Mouse (Mus musculus) Muller cell, postnatal 12 days (primary cell): Measurements from ENCODE around the gene Gale.
"Not testable (repeated sequence)": the region's sequence is repeated elsewhere in the genome, so short reads cannot be mapped to it uniquely, and the experiment has no call there.

ENCODE experiments used
- DNase-seq: peaks from one replicate; pipeline ENCODE4 v3.0.0-alpha.2; 2015; ENCODE audit errors: inconsistent ontology term

Gale gene

DNA sequence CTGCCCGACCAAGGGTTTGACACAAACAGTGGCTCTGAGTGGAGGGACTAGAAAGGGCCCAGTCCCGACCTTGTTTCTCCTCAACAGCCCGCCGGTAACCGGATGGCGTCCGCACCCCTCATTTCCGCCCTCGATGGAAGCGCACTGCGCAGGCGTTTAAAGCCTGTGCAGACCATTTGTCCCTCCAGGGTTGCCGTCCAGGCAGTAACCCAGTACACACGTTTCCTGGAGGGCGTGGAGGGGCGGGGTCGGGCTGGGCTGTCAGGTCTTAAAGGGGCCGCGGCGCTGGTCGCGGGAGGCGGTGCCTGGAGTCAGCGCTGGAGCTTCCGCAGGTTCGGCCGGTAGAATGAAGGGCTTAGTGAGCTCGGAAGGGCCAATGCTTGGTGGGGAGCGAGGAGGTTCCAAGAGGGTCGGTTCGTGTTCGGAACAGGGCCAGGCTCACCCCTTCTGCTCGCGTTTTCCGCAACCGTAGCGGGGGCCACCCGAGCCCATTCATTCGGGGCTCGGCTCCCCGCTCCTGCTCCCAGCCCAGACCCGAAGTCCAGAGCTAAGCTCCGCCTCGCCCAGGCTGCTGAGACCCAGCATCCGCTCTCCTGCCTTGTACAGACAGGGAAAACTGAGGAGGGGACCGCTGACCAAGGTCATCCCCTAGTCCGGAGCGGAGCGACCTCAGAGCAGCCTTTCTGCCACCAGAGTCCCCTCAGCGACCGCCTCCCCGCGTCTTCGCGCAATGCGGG, at the start of gene Gale:
Gale (plus strand) TSS at position 271 of the 737 bp plus-strand sequence.
- DNase-seq = peak; percentile 98

DNA sequence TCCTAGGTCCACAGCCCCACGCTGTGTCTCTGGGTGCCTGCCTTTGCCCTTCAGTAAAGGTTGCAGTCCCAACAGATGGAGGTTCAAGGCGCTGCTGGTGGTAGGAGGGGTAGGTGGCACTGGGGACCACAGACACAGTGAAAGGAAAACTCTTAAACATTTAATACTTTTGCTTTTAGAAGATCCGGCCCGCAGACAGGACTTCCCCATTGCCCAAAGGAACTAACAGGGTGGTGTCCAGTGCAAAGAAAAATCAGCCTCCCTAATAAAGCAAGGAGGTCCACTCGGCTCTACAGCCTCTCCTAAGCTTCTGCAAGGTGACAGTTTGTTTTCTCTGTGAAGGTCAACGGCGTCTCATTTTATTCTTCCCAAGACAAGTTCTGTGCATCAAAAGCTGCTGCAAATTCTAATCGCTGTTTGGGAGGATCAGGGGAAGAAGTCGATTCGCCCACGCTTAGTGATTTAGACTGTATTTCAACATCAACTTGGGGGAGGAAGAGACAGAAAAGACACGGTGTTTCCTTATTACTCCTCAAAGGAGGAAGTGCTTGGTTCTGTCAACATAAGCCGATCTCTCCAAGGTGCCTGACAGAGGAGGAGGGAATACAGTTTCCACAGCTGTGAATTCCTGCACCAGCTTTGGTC, 44.8 kb upstream of the Gale start:
- DNase-seq = no peak

DNA sequence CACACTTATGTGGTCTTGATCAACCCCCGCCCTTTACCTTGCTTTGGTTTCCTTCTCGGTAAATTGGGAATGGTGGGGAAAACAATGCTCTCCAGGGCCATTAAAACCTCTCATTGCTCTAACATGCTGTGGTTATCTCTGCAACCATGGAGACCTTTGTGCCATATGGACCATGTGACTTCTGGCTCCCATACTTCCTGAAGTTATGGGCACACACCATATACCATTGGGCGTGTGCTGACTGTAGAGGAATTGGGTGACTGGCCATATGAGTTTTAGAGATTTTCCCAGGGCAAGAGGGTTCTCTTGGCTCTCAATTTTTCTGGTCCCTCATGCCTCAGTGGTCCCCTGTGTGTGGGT, 44.3 kb upstream of the Gale start:
- DNase-seq = no peak

DNA sequence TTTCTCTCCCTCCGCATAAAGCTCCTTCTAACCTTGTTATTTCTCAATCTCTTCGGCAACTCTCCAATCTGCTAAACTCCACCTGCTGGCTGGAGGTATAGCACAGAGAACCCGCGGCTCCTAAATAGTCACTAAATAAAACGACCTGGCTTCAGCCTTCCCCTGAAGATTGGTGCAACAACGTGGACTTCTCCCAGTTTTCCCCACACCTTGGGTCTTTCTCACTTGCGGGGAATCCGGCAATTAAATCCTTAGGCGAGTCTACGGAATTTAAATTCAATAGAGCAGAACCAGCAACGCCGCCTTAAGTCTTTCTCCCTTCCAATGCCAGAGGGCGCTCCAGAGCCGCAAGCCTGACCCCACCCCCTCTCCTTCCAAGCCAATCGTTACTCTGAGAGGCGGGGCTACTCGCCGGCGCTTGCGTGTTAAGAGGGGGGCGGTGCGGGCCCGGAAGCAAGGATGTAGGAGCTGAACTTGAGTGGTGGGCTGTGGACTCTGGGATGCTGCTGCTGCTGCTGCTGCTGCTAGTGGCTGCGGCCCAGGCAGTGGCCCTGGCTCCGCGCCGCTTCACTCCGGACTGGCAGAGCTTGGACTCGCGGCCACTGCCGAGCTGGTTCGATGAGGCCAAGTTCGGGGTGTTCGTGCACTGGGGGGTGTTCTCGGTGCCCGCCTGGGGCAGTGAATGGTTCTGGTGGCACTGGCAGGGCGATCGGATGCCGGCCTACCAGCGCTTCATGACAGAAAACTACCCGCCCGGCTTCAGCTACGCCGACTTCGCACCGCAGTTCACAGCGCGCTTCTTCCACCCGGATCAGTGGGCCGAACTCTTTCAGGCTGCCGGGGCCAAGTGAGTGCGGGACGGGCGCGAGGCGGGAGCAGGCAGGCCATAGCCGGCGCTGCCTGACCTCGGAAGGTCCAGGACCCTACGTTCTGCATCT, 43.0 kb upstream of the Gale start, which contains the start of gene Fuca1:
Fuca1 (plus strand) TSS at position 432 of the 938 bp plus-strand sequence.
- DNase-seq = peak; percentile 98

DNA sequence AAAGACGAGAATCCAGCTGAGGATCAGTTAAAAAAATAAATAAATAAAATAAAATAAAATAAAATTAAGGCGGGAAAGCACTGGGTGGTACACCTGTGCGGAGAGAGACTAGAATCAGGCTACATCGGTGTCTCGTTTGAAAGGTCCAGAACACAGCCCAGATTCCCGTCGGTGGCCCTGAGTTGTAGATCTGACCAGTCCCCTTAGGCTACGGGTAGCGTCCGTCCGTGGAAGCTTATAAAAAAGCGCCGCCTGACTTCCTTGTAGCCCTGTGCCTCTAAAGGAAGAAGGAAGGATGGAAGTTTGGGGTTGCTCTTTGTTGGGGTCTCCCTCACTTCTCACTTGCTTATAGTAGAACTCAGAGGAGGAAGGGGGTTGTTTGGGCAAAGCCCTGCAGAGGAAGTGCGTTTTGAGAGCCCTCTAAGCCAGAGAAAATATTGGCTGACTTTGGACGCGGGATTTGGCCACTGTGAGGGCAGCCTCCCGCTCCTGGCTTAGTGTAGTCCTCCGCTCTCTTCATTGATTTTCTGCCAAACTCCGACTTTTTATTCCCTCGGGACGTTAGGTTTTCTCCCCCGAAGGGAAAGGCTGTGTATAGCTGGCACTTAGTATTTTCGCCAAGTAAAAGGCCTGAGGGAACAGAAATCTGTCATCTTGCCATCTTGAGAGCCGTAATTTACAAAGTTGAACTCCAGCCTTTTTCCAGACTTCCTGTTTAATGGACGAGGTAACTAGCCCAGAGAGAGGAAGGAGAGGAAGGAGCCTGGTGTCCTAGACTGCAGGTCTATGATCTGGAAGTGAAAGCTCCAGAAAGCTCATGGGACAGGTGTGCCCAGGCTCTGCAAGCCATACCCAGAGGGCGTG, 42.0 kb upstream of the Gale start:
- DNase-seq = peak; percentile 43

DNA sequence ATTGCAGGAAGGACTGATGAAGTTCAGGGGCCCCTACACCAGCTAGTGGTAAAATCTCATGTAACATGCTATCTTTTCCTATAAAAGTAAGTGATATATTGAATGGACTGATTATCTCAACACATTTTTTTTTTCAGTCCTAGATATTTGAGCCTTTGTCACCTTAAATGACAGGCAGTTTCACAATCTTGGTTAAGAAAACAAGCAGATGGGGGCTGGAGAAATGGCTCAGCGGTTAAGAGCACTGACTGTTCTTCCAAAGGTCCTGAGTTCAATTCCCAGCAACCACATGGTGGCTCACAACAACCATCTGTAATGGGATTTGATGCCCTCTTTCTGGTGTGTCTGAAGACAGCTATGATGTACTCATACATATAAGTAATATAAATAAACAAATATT, 41.3 kb upstream of the Gale start:
- no peak for DNase-seq

DNA sequence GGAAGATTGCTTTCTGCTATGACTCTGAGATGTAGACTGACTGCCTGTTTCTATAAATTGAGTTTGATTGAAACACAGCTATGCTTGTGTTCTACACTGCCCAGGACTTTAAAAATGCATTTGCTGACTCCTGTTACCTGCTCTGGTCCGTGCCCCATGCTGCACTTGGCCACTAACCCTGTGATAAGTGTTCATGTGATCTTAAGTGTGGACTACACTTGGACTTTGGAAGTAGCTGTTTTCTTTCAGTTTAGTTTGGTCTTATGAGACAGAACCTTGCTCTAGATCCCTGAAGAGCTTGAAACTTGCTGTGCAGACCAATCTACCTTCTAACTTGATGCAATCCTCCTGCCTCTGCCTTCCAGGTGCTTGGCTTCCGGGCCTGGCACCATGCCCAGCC, 39.1 kb upstream of the Gale start:
- DNase-seq = no peak

DNA sequence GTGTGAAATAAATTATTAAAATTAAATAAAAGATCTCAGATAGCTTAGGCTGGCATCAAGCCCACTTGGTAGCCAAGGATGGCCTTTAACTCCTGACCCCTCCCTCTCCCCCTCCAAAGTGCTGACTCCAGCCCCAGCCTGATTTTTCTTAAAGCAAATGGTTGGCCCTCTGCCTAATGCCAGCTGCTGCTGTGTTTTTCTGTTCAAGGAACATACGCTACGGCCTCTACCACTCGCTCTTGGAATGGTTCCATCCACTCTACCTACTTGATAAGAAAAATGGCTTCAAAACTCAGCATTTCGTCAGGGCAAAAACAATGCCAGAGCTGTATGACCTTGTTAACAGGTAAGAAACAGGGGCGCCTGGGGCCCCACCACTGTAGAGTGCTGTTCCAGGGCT, 38.2 kb upstream of the Gale start:
- no peak for DNase-seq

DNA sequence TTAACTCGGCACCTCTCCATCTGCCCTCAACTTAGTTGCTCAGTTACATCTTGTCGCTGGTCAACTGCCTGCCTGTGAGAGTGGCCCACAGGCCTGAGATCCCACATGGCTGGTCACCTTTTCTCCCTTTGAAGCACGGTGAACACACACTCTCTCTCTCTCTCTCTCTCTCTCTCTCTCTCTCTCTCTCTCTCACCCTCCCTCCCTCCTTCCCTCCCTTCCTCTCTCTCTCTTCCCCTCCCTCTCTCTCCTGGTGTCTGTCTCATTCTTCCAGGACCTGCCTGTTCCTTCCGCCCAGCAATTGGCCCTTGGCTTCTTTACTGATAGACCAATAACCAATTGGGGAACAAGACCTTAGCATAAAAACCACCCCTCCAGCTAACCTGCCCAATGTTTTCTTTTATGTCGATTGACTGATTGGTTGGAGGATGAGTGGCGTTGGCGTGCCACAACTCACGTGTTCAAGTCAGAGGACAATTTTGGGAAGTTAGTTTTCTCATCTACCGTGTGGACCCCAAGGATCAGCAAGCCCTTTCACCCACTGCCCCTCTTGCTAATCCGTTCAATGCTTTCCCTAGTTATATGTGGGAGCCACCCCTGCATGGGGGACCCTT, 37.2 kb upstream of the Gale start:
- DNase-seq = no peak

DNA sequence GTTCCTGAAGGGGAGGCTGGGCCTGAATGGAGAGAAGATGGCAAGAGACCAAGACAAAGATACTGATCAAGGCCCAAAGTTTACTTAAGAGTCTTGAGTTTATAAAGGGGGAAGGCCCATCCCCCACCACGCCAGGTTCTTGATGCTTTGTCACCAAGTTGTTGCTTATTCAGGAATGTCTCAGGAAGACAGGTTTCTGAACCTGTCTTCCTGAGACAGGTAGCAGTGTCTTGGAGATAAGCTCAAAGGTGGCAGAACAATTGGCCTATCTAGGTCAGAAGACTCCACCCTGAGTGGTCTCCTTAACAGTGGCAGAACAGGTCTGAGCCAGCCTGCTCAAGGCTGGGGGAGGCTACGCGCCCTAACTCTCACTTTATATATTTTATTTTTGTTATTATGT, 36.7 kb upstream of the Gale start:
- DNase-seq = no peak

DNA sequence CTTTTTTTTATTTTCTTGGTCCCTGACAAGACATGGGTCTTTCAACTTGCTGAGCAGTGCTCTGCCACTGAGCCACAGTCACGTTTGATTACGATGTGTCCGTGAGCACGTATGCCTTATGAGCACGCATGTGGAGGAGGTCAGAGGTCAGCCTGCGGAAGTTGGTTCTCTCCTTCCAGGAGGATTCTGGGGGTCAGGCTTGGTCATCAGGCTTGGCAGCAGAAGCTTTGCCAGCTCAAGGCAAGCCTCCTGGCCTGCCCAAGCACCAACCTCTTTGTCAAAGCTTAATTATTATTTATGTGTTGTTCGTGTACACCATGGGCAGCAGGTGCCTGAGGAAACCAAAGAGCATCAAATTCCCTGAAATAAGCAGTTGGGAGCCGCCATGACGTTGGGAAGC, 35.2 kb upstream of the Gale start:
- DNase-seq = no peak

DNA sequence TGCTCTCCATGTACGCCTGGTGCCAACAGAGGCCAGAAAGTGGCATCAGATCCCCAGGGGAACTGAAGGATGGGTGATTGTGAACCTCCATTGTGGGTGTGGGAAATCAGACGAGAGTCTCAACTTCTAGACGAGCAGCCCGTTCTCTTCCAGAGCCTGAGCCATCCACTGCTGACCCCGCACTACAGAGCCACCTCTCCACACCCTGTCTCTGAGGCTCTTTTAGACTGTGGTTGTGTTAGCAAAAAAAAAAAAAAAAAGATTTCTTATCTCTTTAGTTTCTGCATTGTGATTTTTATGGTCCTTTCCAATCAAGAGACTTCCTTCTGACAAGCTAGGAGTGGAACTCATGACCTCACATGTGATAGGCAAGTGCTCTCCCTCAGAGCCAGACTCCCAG, 34.1 kb upstream of the Gale start:
- DNase-seq = no peak

DNA sequence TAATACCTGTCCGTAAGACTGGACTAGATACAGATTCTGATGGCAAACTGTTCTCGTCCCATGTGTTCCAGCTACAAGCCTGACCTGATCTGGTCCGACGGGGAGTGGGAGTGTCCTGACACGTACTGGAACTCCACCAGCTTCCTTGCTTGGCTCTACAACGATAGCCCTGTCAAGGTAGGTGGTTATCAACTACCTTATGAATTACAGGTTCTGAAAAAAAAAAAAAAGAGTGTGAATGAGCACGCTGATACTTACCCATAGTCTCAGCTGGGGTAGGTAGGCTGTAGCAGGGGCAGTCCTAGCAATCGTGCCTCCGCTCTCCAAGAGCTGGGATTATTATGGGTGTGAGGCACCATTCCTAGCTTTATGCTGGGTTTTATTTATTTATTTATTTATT, 33.7 kb upstream of the Gale start:
- DNase-seq = no peak

DNA sequence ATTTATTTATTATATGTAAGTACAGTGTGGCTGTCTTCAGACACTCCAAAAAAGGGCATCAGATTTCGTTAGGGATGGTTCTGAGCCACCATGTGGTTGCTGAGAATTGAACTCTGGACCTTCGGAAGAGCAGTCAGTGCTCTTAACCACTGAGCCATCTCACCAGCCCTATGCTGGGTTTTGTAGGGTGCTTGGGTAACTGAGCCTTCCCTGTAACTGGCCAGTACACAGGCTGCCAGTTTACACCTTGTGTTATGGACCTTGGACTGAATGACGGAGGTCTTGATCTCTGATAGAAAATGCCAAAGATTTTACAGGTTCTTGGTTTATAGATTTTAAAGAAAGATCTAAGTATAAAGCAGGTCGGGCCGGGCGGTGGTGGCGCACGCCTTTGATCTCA, 33.3 kb upstream of the Gale start:
- DNase-seq = no peak

DNA sequence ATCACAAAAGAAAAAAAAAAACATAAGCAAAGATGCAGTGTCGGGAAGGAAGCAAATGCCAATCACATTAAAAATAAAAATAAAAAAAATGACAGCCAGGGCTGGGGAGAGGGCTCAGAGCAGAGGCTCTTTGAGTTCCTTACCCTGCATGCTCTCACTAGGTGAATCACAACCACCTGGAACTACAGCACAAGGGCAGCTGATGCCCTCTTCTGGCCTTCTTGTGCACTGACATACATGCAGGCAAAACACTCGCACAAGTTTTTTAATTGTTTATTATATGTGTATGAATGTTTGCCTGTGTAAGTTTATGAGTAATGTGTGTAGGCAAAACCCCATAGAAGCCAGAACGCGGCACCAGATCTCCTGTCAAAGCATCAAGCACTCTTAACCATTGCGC, 31.7 kb upstream of the Gale start:
- no peak for DNase-seq

DNA sequence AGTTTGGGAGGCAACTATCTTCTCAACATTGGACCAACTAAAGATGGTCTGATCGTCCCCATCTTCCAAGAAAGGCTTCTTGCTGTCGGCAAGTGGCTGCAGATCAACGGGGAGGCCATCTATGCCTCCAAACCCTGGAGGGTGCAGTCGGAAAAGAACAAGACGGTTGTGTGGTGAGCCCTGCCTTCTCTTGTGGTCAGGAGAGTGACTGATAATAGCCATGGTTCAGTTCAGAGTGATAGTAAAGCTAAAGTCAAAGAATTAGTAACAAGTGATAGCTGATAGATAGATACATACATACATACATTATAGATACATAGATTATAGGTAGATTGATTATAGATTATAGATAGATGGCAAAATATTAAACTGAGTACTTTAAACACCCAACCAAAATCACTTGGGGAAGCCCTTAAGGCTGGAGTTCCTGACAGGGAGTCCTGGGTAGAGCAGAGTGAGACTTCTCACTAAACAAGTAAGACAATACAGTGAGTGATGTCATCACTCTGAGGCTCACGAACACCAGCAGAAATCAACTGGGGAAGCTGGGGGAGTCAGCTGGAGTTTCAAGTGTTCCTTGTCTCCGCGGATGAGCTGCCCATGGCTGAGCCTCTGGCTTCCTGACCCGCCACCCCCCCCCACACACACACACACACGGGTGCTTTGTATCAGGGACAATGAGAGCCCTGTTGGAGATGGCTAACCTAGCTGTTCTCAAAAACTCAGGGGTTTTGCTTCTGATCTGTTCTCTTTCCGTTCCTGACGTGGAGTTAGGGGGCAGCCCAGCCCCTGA, 28.6 kb upstream of the Gale start:
- DNase-seq = peak; percentile 73

DNA sequence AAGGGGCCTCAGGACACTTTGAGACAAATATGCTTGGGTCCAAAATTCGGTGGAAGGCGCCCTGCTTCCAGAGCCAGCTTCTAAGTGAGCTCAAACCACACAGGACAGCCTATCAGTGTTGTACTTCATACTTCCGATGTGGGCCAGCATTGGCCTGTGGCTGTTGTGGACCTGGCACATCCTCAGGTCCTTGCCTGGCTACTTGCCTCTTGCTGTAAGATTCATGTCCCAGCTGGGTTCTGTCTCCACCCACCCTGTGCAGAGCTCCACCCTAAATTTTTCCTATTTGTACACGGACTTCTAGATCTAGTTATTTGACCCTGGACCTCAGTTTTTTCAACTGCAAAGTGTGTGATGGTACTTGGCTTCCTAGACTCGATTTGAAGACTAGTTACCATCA, 28.0 kb upstream of the Gale start:
- DNase-seq = no peak

DNA sequence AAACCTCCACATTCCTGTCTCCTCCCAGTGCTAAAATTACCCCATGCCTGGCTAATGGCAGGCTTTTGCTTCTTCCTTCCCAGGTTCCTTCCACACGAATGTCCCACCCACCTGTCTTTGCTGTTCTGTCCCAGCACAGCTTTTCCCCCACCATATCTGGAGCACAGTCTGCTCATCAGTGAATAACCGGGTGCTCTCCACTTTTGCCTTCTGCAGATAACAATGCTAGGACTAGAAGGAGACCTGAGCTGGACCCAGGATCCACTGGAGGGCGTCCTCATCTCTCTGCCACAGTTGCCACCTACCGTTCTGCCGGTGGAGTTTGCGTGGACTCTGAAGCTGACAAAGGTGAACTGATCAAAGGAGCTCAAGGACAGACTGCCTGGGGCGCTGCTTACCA, 24.7 kb upstream of the Gale start:
- no peak for DNase-seq

DNA sequence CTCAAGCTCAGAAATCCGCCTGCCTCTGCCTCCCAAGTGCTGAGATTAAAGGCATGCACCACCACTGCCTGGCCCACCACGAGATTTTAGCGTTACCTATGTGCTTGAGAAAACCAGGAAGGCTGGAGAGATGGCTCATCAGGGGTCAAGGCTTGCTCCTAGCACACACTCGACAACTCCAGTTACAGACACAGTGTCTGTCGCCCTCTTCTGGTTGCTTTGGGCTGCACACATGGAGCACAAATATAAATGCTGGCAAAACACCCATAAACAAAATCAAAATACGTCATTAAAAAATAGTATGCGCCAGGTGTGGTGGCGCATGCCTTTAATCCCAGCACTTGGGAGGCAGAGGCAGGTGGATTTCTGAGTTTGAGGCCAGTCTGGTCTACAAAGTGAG, 22.5 kb upstream of the Gale start:
- not testable (repeated sequence) for DNase-seq

DNA sequence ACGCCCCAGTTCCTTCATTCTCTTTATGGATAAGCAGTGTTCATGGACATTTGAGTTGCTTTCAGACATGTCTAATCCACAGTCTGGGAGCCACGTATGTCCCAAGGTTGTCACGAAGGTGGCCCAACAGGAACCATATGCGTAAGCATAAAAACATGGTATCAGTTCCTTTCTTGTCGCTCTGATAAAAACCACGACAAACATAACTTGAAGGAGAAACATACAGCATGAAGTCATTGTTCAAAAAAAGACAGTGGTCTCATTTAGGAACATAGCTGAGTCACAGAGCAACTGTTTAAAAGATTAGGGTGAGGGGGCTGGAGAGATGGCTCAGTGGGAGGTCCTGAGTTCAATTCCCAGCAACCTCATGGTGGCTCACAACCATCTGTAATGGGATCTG, 21.3 kb upstream of the Gale start:
- DNase-seq = no peak
